Mouse (Mus musculus): ENCODE data around the gene Tm9sf4.

GRCm38 (mm10) chr2:153142620-153143199, 18.4 kb upstream of the Tm9sf4 start:
- TF ChIP-seq GATA1 (IDR thresholded peaks at IDR 0.05; ENCODE audit: borderline replicate concordance, low read length), result no peak
- no peak for TF ChIP-seq FLI1 (IDR thresholded peaks at IDR 0.05; ENCODE audit: low read length)

All from megakaryocyte, embryonic 14.5 days (primary cell).